Mouse (Mus musculus): Measurements from ENCODE around the gene Noct.

- TF ChIP-seq POLR2A (IDR thresholded peaks at IDR 0.05; ENCODE audit: control insufficient read depth in 1 of 2, insufficient read depth in 1 of 2, low read depth in 1 of 2, low read length in 2 of 2, poor library complexity in 1 of 2) (no peak), USF1 (IDR thresholded peaks at IDR 0.05; ENCODE audit: low read depth, low read length) (no peak), CHD2 (IDR thresholded peaks at IDR 0.05; ENCODE audit: low read length) (no peak), MXI1 (IDR thresholded peaks at IDR 0.05; ENCODE audit: low read depth, low read length) (no peak), EP300 (IDR thresholded peaks at IDR 0.05; ENCODE audit: low read depth in 1 of 2, low read length in 2 of 2) (no peak), E2F4 (IDR thresholded peaks at IDR 0.05; ENCODE audit: borderline replicate concordance, low read depth, low read length) (no peak), GATA1 (IDR thresholded peaks at IDR 0.05; ENCODE audit: low read depth, low read length) (no peak), CTCF (IDR thresholded peaks at IDR 0.05 in 2 of 3, conservative IDR thresholded peaks at IDR 0.05 in 1 of 3; ENCODE audit: control insufficient read depth in 1 of 3, insufficient read depth in 1 of 3, low read depth in 2 of 3, low read length in 3 of 3, poor library complexity in 1 of 3, severe bottlenecking in 1 of 3) (no peak), KAT2A (conservative IDR thresholded peaks at IDR 0.05; ENCODE audit: low read depth, low read length) (no peak), ZNF384 (IDR thresholded peaks at IDR 0.05; ENCODE audit: low read depth, low read length) (no peak), USF2 (IDR thresholded peaks at IDR 0.05; ENCODE audit: borderline replicate concordance in 1 of 2, insufficient read depth in 1 of 2, low read depth in 1 of 2, low read length in 2 of 2) (no peak), ETS1 (IDR thresholded peaks at IDR 0.05; ENCODE audit: low read depth, low read length) (no peak), ELF1 (IDR thresholded peaks at IDR 0.05; ENCODE audit: low read depth, low read length) (no peak), JUND (IDR thresholded peaks at IDR 0.05; ENCODE audit: low read depth, low read length) (no peak)
Observed at GRCm38 (mm10) chr3:51219213-51219612, 5.0 kb upstream of the Noct start.
